Mouse (Mus musculus) intestine, postnatal 0 days (tissue): ENCODE data around the gene Gm20696. TPM values are rescaled to one million over a fixed set of nuclear protein-coding genes. Genes with fewer than 3 reads are reported as not detected.

Source experiments
- ATAC-seq: fragments of 200-750 bp; cut with Nextera tagmentation; 2 replicates; pipeline ENCODE4 v1.8.0; 2017; ENCODE audit warnings: mild to moderate bottlenecking, moderate TSS enrichment, moderate library complexity
- H3K27ac ChIP-seq: fragments of 300-500 bp; sonication (generic); 2 replicates; pipeline ENCODE4 v1.5.1; 2014; ENCODE audit warnings: mild to moderate bottlenecking, low read depth, low read length, moderate library complexity
- H3K27me3 ChIP-seq: fragments of 300-500 bp; sonication (generic); replicated peaks from 2 replicates; pipeline ENCODE4 v1.6.1; 2014; ENCODE audit warnings: low read length, mixed read lengths; ENCODE audit not compliant: control insufficient read depth, insufficient read depth
- H3K36me3 ChIP-seq: fragments of 300-500 bp; sonication (generic); 2 replicates; pipeline ENCODE4 v1.6.1; 2014; ENCODE audit warnings: mild to moderate bottlenecking, moderate library complexity; ENCODE audit not compliant: control insufficient read depth, insufficient read depth
- H3K4me1 ChIP-seq: fragments of 300-500 bp; sonication (generic); replicated peaks from 2 replicates; pipeline ENCODE4 v1.6.1; 2014; ENCODE audit warnings: antibody characterized with exemption, low read length, mixed read lengths; ENCODE audit not compliant: control insufficient read depth, insufficient read depth
- H3K4me2 ChIP-seq: fragments of 300-500 bp; sonication (generic); replicated peaks from 2 replicates; pipeline ENCODE4 v1.6.1; 2014; ENCODE audit warnings: low read depth, mild to moderate bottlenecking, moderate library complexity
- H3K4me3 ChIP-seq: fragments of 300-500 bp; sonication (generic); 2 replicates; pipeline ENCODE4 v1.5.1; 2014; ENCODE audit warnings: low read depth, low read length
- H3K9ac ChIP-seq: fragments of 300-500 bp; sonication (generic); 2 replicates; pipeline ENCODE4 v1.6.1; 2014; ENCODE audit warnings: mild to moderate bottlenecking, low read depth, low read length
- H3K9me3 ChIP-seq: fragments of 300-500 bp; sonication (generic); 2 replicates; pipeline ENCODE4 v1.6.1; 2016; ENCODE audit warnings: mixed run types; ENCODE audit not compliant: control insufficient read depth
- CTCF ChIP-seq: sonication (generic); IDR thresholded peaks from 2 replicates; pipeline ENCODE4 v1.5.1; 2016; ENCODE audit warnings: low read depth, mild to moderate bottlenecking, control low read depth, antibody characterized with exemption, moderate library complexity
- WGBS: fragments of 180-500 bp; shearing (Covaris S2); extraction: QIAGEN DNeasy Blood & Tissue Kit; methylation state at CpG from one replicate; pipeline ENCODE4 v1.1.7; 2014; 5-methylcytosine and 5-hydroxymethylcytosine counted together
- polyA plus RNA-seq: library from polyadenylated mRNA; unstranded; fragments of >200 nt; fragmentation: Nextera tagmentation; extraction: Ambion mirVana; gene quantifications from 2 replicates; pipeline ENCODE4 v1.2.1, GENCODE M21; 2015

Gene Gm20696
- polyA plus RNA-seq, 1 experiment from 2014 or later: 1.4 TPM

GRCm38 (mm10) chr6:99643439-99644199 lies 23.0 kb downstream of the Gm20696 start:
- H3K4me1 ChIP-seq: 0 out of 2 replicates have a peak, but pooled peaks cover 6% of the 10 kb centered on the region
- 0 out of 2 replicates have a peak overlapping the region, but pooled peaks have one; percentile 7 for H3K4me2 ChIP-seq
- no peak for ATAC-seq
- TF ChIP-seq CTCF: no peak
- 37% methylated on average over 10 of the region's 10 CpGs for WGBS
- no peak overlapping the region for H3K9ac ChIP-seq
- no peak overlapping the region for H3K4me3 ChIP-seq
- H3K9me3 ChIP-seq: no peaks in the 10 kb centered on the region
- H3K27me3 ChIP-seq: no peaks in the 10 kb centered on the region
- H3K36me3 ChIP-seq: no peaks in the 10 kb centered on the region; the same call in 1 of the 2 replicates
- H3K27ac ChIP-seq: 0 out of 2 replicates have a peak overlapping the region, but pooled peaks have one; percentile 11

DNA sequence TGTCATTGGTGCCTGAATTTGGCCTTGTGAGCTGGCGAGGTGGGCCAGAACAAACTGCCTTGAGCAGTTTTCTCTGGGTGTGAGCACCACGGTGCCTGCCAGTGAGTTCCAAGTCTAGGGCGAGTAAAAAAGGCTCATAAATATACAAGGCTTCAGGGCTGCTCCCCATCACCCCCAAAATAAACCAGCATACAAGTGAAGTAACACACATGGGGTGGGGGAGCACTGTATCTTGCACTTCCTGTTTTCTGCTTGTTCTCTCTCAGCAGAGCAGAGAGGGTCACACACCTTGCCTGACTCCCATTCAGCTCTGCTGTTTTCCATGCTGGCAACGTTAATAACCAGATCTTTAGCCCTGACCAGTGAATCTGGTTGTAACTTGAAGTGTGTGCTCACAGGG lies 29.1 kb downstream of the Gm20696 start:
- no peak overlapping the region for H3K9ac ChIP-seq
- TF ChIP-seq CTCF: no peak
- H3K4me3 ChIP-seq: no peak overlapping the region
- no peaks in the 10 kb centered on the region for H3K36me3 ChIP-seq
- H3K4me2 ChIP-seq: no peak overlapping the region
- 73% methylated on average over 4 of the region's 4 CpGs for WGBS
- no peaks in the 10 kb centered on the region for H3K4me1 ChIP-seq
- no peak overlapping the region for H3K27ac ChIP-seq
- H3K9me3 ChIP-seq: no peaks in the 10 kb centered on the region
- no peak for ATAC-seq
- H3K27me3 ChIP-seq: no peaks in the 10 kb centered on the region

GRCm38 (mm10) chr6:99636801-99637200 lies 29.8 kb downstream of the Gm20696 start:
- Histone ChIP-seq H3K4me1 (no peaks in the 10 kb centered on the region), H3K27me3 (no peaks in the 10 kb centered on the region), H3K9me3 (no peaks in the 10 kb centered on the region), H3K4me3 (no peak overlapping the region), H3K36me3 (no peaks in the 10 kb centered on the region), H3K27ac (no peak overlapping the region), H3K9ac (no peak overlapping the region), H3K4me2 (no peak overlapping the region)
- ATAC-seq: no peak
- WGBS: 71% methylated on average over 8 of the region's 8 CpGs
- no peak for TF ChIP-seq CTCF

- H3K4me2 ChIP-seq: no peak overlapping the region
- H3K36me3 ChIP-seq: no peaks in the 10 kb centered on the region
- 47% methylated on average over 9 of the region's 9 CpGs for WGBS
- no peak overlapping the region for H3K9ac ChIP-seq
- no peaks in the 10 kb centered on the region for H3K27me3 ChIP-seq
- no peak for ATAC-seq
- H3K4me3 ChIP-seq: no peak overlapping the region
- no peak overlapping the region for H3K27ac ChIP-seq
- H3K9me3 ChIP-seq: no peaks in the 10 kb centered on the region
- H3K4me1 ChIP-seq: no peaks in the 10 kb centered on the region
- TF ChIP-seq CTCF: no peak
Measured at GRCm38 (mm10) chr6:99636121-99636520, 30.5 kb downstream of the Gm20696 start.

DNA sequence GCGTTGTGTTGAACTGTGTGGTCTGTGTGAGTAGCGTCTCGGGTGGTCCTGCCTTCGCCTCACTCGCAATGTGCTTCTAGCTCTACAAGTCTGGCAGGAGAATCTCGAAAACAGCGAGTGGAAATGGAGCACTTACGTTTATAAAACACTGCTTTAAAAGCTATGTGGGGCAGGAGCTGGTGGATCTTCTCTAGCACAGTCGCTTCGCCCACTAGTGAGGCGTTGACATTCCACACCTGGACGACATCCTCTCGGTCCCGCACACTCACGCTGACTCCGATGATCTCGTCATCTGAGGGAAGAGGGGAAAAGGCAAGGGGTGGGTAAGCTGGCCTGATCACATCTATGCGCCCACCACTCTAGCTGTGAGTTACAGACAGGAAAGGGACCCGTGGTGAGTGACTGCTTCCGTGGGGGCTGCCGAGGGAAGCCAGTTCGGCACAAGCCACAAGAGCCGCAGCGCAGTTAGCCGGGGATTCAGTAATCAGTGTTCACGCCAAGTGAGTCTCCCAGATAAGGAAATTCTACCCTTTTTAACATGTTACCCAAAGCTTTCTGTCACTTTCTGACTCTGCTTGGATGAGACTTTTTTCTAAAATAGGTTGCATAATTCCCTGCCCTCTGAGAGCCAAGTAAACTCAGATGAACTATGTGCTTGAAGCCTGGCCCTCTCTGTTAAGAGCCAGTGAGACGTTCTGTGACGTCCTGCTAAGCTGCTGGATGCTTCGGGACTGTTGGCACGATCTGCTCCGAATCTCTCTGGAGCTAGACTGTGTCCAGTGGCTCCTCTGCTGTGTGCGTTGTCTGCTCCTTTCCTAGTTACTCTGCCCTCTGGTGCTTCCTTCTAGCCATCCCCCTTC lies 34.2 kb downstream of the Gm20696 start:
- no peak overlapping the region for H3K4me2 ChIP-seq
- H3K9ac ChIP-seq: no peak overlapping the region
- H3K4me3 ChIP-seq: no peak overlapping the region
- H3K36me3 ChIP-seq: 0 out of 2 replicates have a peak, but pooled peaks cover 5% of the 10 kb centered on the region
- no peak overlapping the region for H3K27ac ChIP-seq
- H3K4me1 ChIP-seq: no peaks in the 10 kb centered on the region
- TF ChIP-seq CTCF: no peak
- no peak for ATAC-seq
- no peaks in the 10 kb centered on the region for H3K27me3 ChIP-seq
- H3K9me3 ChIP-seq: no peaks in the 10 kb centered on the region
- WGBS: 84% methylated on average over 32 of the region's 32 CpGs

DNA sequence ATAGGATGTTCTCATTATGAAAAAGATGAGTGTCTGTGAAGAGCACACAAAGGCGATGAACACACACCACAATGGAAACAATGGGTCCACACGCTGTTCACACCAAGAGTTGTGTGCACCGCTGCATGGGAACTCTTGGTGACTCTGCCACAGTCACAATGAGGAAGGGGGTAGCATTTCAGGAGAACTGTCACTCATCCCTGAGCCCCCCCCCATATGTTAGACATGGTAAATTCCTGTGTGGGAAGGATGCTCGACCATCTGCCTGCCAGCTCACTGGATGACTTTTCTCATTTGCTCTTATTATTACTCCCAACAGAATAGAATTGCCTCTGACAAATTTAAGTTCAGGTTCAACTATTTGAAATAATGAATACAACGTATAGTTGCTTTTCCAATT lies 35.0 kb downstream of the Gm20696 start:
- ATAC-seq: no peak
- Histone ChIP-seq H3K36me3 (0 out of 2 replicates have a peak, but pooled peaks cover 5% of the 10 kb centered on the region), H3K4me1 (no peaks in the 10 kb centered on the region), H3K9ac (no peak overlapping the region), H3K4me3 (no peak overlapping the region), H3K4me2 (no peak overlapping the region), H3K27me3 (no peaks in the 10 kb centered on the region), H3K9me3 (no peaks in the 10 kb centered on the region), H3K27ac (no peak overlapping the region)
- no peak for TF ChIP-seq CTCF
- 90% methylated on average over 5 of the region's 5 CpGs for WGBS
